Mouse (Mus musculus): ENCODE data around the gene Snx15.

- TF ChIP-seq CTCF (IDR thresholded peaks at IDR 0.05; ENCODE audit: control insufficient read depth, insufficient read depth, insufficient replicate concordance, low read depth, low read length) (no peak), POLR2A (IDR thresholded peaks at IDR 0.05; ENCODE audit: control insufficient read depth, low read depth, low read length) (no peak)
These were observed 8.3 kb upstream of the Snx15 start for GRCm38 (mm10) chr19:6136397-6136796.
